Mouse (Mus musculus) C2C12 (cell line): ENCODE measurements around the gene Piga.

Experiments
- CEBPB ChIP-seq: IDR thresholded peaks from one replicate; pipeline ENCODE4 v1.6.1; 2011; ENCODE audit warnings: low read depth, mild to moderate bottlenecking, control low read depth, moderate library complexity
- CTCF ChIP-seq: IDR thresholded peaks from one replicate; pipeline ENCODE4 v1.5.1; 2011; ENCODE audit not compliant: control insufficient read depth, insufficient read depth, insufficient read length
- FOSL1 ChIP-seq: IDR thresholded peaks from one replicate; pipeline ENCODE4 v1.8.0; 2011; ENCODE audit warnings: mild to moderate bottlenecking, low read length; ENCODE audit not compliant: poor library complexity, insufficient read depth, severe bottlenecking
- MAX ChIP-seq: IDR thresholded peaks from one replicate; pipeline ENCODE4 v1.6.1; 2011; ENCODE audit warnings: mild to moderate bottlenecking, control low read depth
- USF1 ChIP-seq: IDR thresholded peaks from one replicate; pipeline ENCODE4 v1.6.1; 2011; ENCODE audit warnings: low read depth, mild to moderate bottlenecking, control low read depth, moderate library complexity

DNA sequence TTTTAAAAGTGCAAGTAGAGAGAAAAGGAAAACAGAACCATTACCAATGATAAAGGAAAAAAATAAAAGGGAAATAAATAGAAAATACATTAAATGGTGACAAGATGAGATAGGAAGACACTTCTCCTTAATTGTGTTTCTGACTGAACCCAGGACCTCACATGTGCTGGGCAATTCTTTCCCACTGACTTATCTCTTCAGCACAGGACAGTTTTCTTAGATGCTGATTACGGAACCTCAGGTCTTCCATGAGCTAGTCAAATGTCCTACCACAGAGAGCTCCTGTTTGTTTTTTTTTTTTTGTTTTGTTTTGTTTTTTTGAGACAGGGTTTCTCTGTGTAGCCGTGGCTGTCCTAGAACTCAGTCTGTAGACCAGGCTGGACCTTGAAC is 28.1 kb downstream of the Piga start:
- TF ChIP-seq USF1: no peak
- no peak for TF ChIP-seq CTCF
- TF ChIP-seq MAX: no peak
- TF ChIP-seq CEBPB: no peak
- TF ChIP-seq FOSL1: no peak
